Mouse (Mus musculus) induced T-regulatory cell, adult 2 months (primary cell): ENCODE data around the gene Cxcl2.

Experiments
- DNase-seq: peaks from one replicate; pipeline ENCODE4 v3.0.0-alpha.2; 2012; ENCODE audit warnings: low read depth

Cxcl2 gene

DNA sequence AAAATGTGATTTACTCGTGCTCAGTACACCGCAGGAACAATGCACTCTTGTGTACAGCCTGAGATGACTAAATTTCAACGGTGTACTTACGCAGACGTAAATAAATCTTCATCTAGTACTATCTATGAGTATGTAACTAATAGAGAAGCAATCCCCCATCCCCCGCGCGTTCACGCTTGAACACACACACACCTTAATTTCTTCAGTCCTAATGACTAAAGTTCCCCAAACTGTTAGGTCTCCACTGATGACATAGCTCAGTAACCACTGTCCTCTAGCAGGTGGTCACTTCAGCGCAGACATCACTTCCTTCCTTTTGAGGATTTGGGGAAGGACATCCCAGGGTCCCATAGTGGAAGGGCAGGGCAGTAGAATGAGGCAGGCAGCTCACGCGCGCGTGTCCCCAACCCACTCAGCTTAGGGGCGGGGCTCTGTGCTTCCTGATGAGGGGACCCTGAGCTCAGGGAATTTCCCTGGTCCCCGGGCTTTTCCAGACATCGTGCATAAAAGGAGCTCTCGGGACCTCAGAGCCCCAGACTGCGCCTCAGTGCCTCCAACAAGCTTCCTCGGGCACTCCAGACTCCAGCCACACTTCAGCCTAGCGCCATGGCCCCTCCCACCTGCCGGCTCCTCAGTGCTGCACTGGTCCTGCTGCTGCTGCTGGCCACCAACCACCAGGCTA is at the start of gene Cxcl2:
Gene Cxcl2, plus strand, starts transcription at position 533 of the 682 bp plus-strand sequence.
- peak; percentile 19 for DNase-seq

DNA sequence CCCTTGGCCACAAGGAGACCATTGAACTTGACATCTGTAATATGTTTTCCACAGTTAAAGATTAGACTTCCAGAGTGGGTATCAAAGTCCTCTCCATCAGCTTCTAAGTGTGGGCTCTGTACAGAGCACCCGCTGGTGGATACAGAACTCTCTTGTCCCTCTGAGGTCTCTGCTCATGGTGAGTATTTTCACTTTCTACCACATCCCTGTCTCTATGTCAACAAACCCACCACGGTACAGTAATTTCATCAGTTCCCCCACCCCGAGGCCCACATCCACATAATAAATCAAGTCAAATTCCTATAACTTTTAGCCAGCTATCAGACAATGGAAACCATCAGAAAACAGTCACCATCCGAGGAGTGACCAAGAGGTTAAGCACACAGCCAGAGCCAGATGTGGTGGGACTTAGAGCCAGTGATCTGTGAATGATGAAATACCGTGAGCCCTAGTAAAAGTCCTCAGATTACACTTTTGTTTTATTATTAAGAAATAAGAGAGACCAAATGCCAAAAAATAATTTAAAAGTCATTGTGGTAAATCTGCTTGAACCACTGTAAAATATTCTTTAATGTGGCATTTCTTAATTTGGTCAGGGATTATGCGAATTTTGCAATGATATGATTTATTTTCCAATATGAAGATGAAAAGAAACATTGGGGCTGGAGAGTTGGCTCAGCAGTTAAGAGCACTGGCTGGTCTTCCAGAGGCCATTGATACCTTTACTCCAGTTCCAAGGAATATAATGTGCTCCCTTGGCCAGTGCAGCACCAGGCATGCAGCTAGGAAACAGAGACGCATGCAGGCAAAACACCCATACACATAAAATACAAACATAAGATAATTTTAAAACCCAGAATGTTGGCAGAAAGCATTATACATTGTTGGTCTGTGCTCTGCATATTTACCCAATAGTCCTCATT is 48.1 kb upstream of the Cxcl2 start:
- DNase-seq, result no peak

DNA sequence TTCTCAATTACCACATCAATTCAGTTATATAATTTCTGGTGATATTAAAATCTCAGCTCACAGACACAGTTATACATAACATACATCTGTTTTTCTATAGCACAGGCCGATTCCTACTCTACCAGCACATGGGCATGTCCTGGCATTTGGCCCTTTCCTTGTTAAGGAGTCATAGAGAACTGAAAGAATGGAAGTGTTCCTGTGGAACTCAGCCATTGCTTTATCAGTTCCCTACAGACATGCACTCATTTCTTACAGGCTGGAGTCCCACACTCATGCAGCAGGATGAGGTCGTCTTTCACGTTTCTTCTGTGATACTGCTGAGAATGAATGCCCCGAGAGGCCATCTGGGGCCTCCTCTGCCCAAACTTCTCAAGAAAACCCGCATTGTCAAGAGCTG is 46.2 kb upstream of the Cxcl2 start:
- no peak for DNase-seq

DNA sequence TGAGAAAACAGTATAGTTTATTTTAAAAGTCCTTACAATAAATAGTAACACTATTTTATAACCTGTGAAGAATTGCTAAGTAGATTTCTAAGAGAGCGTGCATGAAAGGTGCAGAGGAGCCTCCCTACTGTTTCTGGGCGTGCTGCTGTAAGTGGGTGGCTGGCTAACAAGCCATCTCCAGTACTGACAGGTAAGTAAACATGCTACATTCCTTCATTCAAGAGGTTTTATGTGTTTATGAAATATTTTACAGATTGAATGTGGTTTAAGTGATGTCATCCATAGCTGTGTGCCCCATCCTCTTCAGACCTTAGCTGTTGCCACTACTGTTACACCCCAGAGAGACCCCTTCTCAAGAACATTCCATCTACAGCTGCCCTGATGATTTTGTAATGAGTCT is 45.2 kb upstream of the Cxcl2 start:
- no peak for DNase-seq

DNA sequence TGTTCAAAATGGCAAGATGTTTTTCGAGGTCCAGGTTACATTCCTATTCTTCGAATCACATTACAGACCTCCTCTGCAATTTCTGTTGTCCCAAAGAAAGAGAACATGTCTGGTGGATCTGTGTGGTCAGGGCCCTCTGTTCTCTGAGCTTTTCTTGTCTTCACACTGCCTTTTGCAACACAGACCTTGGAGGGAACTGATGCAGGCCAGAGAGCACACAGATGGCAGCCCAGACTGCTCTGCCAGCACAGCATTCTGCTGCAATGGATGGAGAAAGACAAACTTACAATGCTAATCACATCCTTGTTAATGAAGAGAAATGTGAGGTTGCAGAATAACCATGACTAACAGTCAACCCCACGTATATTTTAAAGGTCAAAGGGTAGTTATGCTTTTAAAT is 44.6 kb upstream of the Cxcl2 start:
- DNase-seq, result no peak

DNA sequence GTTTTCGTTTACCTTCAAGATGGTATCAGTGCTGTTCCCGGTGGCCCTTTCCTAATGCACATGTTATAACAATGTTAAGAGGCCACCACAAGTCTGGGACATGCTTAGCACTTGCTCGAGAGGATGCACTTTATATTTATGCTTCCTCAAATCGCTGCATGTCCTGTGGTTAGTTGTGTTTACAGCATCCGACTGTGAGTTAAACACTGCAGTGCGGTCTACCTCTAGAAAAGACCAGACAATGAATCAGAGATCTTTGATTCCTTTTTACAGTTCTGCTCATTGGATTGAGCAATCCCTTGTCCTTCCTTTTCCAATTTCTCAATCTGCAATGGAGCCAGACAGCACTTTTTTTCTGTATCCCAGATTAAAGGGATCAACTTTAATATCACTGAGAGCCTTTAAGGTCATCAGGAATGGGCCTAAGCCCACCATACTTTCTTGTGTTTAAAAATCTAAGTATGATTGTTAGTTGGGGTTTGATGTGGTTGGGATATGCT is 41.7 kb upstream of the Cxcl2 start:
- DNase-seq, result no peak

DNA sequence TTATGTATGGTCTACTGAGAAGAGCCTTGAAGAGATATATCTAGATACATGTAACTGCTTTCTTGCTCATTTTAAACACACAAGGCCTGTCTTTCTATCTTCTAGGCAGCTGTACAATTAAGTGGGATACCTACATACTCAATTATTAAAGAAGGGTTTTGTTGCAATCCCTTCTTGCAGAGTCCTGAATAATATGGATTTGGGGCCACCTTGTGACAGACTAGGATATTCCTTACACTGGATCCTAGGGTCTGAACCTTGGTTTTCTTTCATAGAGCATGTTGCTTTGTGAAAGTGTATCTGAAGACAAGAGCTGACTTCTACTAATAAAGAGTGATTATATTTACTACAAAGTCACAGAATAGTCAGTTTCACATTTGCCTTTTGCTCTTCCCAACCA is 36.9 kb upstream of the Cxcl2 start:
- DNase-seq, result no peak

DNA sequence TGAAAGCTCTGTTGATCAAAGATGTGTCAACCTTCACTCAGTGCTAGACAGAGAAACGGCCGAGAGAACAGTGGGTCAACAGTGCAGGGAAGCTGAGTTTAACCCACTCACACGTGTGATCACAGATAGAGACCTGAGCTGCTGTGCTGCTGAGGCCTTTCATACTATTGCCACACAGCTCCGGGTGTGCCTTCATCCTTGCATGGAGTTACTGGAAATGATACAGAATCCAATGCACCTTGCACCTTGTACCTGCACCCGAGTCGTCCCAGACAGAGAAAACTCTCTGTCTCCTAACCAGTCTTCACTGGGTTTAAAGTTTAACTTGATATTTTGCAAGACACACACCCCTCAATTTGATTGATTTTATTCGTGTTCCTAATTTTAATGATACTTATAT is 31.3 kb upstream of the Cxcl2 start:
- no peak for DNase-seq

DNA sequence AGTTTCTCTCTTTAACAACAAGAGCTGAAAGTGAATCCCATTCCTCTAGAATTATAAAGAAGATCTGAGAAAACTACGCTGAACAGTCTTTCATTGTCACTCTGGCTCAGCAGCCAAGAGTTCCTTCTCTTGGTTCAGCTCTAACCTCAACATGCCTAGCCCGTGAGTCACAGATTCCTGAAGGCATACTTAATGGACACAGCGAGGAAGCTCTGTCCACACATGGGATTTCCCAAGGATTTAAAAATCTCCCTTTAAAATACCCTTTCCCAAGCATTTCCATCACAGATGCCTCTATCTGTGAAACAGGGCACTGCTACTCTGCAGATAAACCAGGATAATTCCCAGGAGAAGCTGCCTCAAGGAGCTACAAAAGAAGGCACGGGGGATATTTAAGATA is 27.6 kb upstream of the Cxcl2 start:
- DNase-seq, result no peak

DNA sequence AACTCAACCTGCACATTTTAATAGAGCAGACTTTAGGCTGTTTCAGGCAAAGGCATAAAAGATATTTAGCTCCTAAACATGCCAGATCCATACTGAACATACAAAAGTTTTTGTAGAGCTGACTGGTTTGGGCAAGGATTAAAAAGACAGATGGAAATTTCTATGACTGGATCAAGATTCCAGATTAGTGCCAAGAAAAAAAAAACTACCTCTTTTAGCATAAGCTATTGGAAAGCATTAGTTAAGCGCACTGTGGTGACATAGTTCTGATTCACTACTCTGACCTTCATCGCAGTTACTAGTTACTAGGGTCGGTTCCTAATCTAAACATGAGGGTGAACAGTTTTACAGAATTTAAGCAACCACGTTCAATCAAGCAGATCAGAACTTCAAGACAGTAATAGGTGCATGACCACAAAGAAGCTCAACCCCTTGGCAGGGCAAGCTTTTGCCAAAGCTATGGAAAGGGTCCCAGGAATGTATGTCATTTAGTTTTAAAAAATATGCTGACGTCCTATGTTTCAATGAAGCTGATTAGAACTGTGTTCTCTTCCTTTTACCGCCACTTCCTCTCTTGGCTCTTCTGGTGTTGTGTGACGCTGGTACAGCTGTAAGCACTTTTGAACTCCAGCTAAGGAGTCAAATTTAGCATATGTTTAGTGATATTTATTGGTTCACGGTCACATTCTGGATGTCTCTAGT is 27.0 kb upstream of the Cxcl2 start:
- no peak for DNase-seq

DNA sequence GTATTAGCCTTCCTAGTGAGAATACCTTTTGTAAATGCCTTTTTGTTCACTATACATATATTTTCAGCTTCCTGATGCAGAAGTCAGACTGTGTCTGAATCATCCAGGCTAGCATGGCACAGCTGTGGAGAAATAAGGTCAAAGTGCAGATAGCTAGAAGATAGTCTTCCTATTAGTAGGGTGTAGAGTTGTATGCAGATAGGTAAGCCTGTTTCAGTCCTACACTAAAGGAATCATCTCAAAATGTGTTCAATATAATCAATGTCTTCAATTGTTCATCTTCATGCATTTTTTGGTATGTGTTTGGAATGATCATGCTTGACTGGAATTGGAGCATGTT is 26.5 kb upstream of the Cxcl2 start:
- no peak for DNase-seq

DNA sequence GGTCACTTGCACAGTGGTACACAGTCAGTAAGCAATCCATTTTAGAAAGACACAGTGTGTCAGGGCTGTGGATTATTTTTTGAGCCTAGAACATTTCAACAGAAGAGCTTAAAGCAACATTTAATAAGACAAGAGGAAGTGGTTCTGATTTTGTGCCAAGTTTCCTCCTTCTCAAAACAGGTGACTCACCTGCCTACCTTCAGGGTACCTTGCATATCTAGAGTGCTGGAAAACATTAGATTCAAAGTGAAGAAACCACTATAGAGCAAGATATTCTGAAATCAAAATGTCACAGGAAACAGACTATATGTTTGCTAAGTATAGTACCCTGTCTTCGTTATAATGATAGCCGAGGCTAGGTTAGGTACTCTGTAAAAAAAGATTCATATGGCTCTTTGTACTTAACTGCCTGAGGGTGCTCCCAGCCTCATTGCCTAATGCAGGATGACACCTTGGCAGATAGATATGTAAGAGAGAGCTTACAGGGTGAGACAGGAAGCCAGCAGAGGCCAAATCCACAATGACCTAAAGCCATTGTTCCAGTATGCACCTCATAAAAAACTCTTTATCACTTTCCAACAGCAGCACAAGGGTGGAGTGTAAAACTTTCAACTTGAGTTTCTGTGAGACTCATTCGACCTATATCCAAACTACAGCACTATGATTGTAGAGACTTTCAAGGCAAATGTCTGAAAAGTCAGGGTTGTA is 24.2 kb upstream of the Cxcl2 start:
- no peak for DNase-seq

DNA sequence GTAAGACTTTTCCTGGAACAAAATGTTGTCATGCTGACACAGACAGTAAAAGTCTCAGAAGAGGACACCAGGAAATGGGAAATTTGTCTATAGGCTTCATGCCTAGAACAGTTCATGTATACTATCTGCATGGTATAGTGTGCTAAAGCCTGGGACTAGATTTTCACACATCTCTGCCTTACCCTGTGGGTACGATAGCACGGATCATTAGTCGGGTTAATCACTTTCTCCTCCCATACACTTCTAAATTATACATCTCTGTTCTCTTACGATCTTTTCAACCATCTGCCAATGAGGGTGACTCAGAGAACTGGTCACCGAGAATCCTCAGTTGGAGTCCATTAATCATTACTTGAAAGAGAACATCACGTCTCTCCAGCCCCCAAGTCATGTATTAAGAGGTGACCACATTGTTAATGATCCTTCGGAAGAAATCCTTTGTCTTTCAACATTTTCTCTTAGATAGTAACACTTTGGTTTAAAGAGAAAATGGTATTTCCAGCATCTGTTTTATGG is 23.3 kb upstream of the Cxcl2 start:
- no peak for DNase-seq

DNA sequence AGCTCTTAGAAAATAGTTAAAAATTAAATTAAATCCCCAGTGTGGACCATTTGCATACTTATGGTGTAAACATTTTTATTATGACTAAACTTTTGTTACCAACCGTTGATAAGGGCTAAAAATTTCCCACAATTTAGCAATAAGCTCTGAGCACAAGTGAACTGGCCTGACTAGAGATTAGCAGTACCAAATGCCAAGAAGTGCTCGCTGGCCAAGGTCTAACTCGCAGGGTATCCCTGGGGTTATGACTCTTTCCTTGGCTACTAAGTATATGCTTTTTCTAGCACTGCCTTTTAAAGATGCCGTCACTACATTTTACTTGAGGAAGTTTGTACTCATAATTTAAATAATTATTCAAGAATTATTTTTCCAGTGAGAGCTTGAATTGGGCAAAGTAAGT is 22.6 kb upstream of the Cxcl2 start:
- DNase-seq, result no peak

DNA sequence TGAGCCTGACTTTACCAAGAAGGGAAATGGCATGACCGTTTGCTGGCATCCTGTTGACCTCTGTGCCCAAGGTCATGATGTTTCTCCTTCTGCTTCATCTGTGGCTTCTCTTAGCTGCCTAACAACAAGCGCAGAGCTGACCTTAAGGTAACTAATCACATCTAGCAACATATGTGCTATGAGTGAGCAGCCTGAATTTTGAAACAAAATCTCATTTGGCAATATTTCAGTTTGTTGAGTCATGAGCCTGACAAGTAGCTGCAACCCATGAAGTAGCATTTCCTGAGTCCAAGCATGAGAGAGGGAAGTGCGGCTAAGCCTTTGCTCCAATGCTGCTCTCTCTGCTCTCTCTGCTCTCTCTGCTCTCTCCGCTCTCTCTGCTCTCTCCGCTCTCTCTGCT is 22.0 kb upstream of the Cxcl2 start:
- DNase-seq, result peak; percentile 12

DNA sequence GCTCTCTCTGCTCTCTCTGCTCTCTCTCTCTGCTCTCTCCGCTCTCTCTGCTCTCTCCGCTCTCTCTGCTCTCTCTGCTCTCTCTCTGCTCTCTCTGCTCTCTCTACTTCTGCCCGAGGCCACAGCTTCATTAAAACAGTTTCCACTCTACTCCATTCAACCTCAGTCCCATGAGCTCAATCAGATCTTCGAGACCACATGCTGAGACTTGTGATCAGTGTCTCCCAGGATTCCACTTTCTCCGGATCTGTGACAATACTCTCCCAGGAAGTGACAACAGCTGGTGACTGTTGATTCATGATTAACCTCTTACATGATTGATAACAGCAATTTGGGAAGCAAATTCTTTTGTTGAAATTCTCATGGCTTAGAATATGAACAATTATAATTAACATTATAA is 21.5 kb upstream of the Cxcl2 start:
- DNase-seq, result no peak

DNA sequence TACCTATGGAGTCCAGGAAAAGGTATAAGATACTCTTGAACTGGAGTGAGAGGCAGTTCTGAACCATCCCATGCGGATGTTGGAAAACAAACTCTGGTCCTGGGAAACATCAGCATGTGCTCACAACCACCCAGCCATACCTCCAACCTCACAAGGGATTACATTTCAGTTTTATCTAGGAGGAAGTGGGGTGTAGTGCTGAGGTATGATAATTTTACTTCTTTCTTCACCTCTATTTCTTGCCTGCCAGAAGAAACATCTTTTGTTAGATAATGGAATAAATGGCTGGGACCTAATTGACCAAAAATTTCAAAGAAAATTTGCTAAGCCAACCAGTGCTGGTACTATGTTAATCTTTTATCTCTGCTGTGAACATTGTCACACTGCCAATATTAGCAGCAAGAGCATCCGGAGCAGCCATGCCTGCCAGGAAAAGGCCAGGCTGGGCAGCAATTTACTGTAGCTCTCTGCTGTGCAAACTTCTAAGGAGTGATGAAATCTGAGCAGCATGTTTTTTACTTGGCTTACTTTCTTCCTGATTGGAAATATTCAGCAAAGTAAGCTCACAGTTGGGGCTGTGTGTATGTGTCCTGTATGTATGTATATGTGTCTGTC is 18.9 kb upstream of the Cxcl2 start:
- DNase-seq, result no peak

DNA sequence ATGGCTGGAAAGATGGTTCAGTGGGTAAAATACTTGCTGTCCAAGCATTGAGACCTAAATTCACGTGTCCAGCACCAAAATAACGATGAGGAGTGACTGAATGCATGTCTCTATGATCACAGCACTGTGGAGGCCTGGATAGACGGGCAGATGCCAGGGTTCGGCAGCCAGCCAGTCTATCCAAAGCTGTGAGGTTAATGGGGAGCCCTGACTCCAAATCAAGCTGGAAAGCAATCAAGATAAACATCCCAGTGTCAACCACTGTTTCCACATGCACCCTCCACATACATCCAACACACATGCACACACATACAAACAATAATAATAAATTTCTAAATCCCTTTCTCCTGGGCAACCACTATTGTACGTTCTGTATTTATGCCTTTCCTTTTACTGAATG is 15.0 kb upstream of the Cxcl2 start:
- DNase-seq, result no peak

DNA sequence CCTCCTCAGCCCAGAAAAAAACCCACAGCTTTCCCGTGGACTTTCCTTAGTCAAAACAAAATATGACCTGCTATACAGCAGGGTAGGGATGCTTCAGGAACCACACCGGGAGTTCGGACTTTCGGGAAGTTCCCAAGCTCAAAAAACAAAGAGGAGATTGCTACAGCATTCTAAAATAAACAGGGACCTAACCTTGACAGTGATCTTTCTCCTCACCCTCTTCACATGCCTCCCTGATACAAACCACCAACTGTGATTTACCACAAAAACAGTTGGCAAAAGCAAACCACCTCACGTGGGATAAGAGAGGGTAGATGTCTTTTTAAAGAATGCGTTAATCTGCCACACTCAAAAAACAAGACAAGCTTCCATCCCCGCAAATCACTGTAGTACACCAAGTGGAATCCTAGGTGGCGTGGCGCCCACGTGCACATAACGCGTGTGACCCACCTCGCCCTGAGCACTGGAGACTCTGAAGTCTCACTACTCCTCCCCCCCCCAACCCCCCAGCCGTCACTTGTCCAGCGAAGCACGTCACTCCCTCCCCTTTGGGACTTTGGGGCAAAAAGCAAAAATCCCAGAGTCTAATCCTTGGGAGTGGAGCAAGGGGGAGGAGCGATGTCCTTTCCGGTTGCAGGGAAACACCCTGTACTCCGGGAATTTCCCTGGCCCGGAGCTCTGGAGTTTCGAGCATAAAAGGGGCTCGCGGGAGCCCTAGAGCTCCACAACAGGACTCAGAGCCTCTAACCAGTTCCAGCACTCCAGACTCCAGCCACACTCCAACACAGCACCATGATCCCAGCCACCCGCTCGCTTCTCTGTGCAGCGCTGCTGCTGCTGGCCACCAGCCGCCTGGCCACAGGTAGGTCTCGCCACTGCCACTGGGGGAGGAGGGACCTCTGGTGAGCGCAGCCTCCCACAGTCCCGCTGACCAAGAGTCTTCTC is 12.9 kb upstream of the Cxcl2 start, which contains the start of gene Cxcl1:
Gene Cxcl1, plus strand, starts transcription at position 723 of the 945 bp plus-strand sequence.
- DNase-seq, result no peak

DNA sequence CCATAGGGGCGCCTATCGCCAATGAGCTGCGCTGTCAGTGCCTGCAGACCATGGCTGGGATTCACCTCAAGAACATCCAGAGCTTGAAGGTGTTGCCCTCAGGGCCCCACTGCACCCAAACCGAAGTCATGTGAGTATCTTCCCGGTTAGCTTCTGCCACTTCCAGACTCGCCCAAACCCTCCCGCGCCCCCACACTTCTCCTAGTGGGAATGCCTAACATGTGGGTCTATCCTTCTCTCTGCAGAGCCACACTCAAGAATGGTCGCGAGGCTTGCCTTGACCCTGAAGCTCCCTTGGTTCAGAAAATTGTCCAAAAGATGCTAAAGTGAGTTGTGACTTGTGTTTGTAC is 12.2 kb upstream of the Cxcl2 start:
- no peak for DNase-seq
